Mouse (Mus musculus): ENCODE measurements around the gene Slc6a13.

The Slc6a13 gene

GRCm38 (mm10) chr6:121299954-121300353, at the start of gene Slc6a13:
Gene Slc6a13 (plus strand): TSS chr6:121300227.
- peak; percentile 51 for DNase-seq (ENCODE audit: low spot score)

GRCm38 (mm10) chr6:121250406-121250805, 49.6 kb upstream of the Slc6a13 start:
- no peak for DNase-seq (ENCODE audit: low spot score)

- no peak for DNase-seq (ENCODE audit: low spot score)
These were observed 48.8 kb upstream of the Slc6a13 start for GRCm38 (mm10) chr6:121251256-121251655.

- peak; percentile 86 for DNase-seq (ENCODE audit: low spot score)
These were observed 39.5 kb upstream of the Slc6a13 start for GRCm38 (mm10) chr6:121260548-121260947.

- DNase-seq (ENCODE audit: low spot score) = no peak
These were observed 38.8 kb upstream of the Slc6a13 start for GRCm38 (mm10) chr6:121261233-121261632.

- no peak for DNase-seq (ENCODE audit: low spot score)
These were observed 38.0 kb upstream of the Slc6a13 start for GRCm38 (mm10) chr6:121262004-121262403.

- no peak for DNase-seq (ENCODE audit: low spot score)
These were observed 37.5 kb upstream of the Slc6a13 start for GRCm38 (mm10) chr6:121262496-121262895.

GRCm38 (mm10) chr6:121270156-121270555, 29.9 kb upstream of the Slc6a13 start:
- no peak for DNase-seq (ENCODE audit: low spot score)

- no peak for DNase-seq (ENCODE audit: low spot score)
These were observed 28.3 kb upstream of the Slc6a13 start for GRCm38 (mm10) chr6:121271707-121272074.

GRCm38 (mm10) chr6:121272075-121272800, 27.8 kb upstream of the Slc6a13 start:
- DNase-seq (ENCODE audit: low spot score) = peak; percentile 86

GRCm38 (mm10) chr6:121274356-121274755, 25.7 kb upstream of the Slc6a13 start:
- DNase-seq (ENCODE audit: low spot score) = no peak

GRCm38 (mm10) chr6:121284132-121284531, 15.9 kb upstream of the Slc6a13 start:
- no peak for DNase-seq (ENCODE audit: low spot score)

GRCm38 (mm10) chr6:121299317-121299716, 710 bp upstream of the Slc6a13 start:
- no peak for DNase-seq (ENCODE audit: low spot score)

GRCm38 (mm10) chr6:121300504-121300903, 477 bp downstream of the Slc6a13 start:
- no peak for DNase-seq (ENCODE audit: low spot score)

- no peak for DNase-seq (ENCODE audit: low spot score)
These were observed 3.6 kb downstream of the Slc6a13 start for GRCm38 (mm10) chr6:121303466-121304220.

- no peak for DNase-seq (ENCODE audit: low spot score)
These were observed 4.6 kb downstream of the Slc6a13 start for GRCm38 (mm10) chr6:121304630-121305029.

GRCm38 (mm10) chr6:121305571-121305970, 5.5 kb downstream of the Slc6a13 start:
- no peak for DNase-seq (ENCODE audit: low spot score)

- no peak for DNase-seq (ENCODE audit: low spot score)
These were observed 11.0 kb downstream of the Slc6a13 start for GRCm38 (mm10) chr6:121310984-121311383.

- no peak for DNase-seq (ENCODE audit: low spot score)
These were observed 19.1 kb downstream of the Slc6a13 start for GRCm38 (mm10) chr6:121319099-121319498.

GRCm38 (mm10) chr6:121322381-121323110, 22.5 kb downstream of the Slc6a13 start:
- no peak for DNase-seq (ENCODE audit: low spot score)

- DNase-seq (ENCODE audit: low spot score) = no peak
These were observed 25.3 kb downstream of the Slc6a13 start for GRCm38 (mm10) chr6:121325298-121325697.

- DNase-seq (ENCODE audit: low spot score) = no peak
These were observed 25.7 kb downstream of the Slc6a13 start for GRCm38 (mm10) chr6:121325740-121326139.

Measured in testis, postnatal 10 days (tissue).